Mouse (Mus musculus): Measurements from ENCODE around the gene D10Wsu102e. TPM values are rescaled to one million over a fixed set of nuclear protein-coding genes. Genes with fewer than 3 reads are reported as not detected.

The D10Wsu102e gene
- polyA plus RNA-seq, 1 experiment, result 2.4 TPM

DNA sequence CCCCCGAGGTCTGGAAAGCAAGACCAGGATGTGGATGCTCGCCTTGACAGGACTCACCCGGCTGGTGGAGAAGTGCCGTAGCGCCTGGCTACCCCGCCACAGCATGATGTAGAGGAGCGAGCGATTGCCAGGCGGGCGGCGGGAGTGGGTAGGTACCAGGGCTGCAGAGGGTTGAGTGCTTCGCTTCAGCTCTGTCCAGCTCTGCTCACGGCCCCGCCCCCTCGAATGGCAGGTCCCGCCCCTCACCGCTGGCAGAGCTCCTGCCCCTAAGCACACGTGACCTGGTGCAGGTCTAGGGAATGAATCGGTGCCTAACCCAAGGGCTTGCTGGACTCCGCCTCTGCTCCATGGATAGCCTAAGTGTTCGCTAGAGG is 173.9 kb downstream of the D10Wsu102e start, which contains the start of gene Aldh1l2:
Gene Aldh1l2, minus strand, starts transcription at position 231 of the 374 bp plus-strand sequence.
- under 1% methylated on average over 21 of the region's 21 CpGs for WGBS
- TF ChIP-seq CTCF (IDR thresholded peaks at IDR 0.05; ENCODE audit: insufficient read depth, low read depth, low read length) (no peak), POLR2A (IDR thresholded peaks at IDR 0.05; ENCODE audit: insufficient read depth, low read depth, low read length) (no peak)
- Histone ChIP-seq H3K27ac (ENCODE audit: insufficient read depth, low read depth, low read length) (no peak within 1 kb of the TSS), H3K4me3 (ENCODE audit: insufficient read depth, low read depth, low read length) (peak within 1 kb of the TSS; percentile 49), H3K4me1 (ENCODE audit: control insufficient read depth, insufficient read depth, low read length) (peaks cover 9% of the 10 kb centered on the region; the same call in 1 of the 2 replicates)

DNA sequence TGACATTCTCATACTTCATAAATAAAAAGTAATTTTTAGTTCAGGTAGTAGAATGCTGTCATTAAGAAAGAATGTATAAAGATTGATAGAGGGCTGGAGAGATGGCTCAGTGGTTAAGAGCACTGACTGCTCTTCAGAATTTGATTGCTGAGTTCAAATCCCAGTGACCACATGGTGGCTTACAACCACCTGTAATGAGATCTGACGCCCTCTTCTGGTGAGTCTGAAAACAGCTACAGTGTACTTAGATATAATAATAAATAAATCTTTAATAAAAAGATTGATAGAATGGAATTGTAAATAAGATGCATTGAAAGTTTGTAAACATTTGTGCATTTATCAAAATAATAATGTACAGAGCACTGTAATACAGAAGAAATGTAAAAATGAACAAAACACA is 176.4 kb downstream of the D10Wsu102e start:
- TF ChIP-seq CTCF (IDR thresholded peaks at IDR 0.05; ENCODE audit: insufficient read depth, low read depth, low read length), result no peak
- no peak for TF ChIP-seq POLR2A (IDR thresholded peaks at IDR 0.05; ENCODE audit: insufficient read depth, low read depth, low read length)
- WGBS, result 13% methylated on average over 1 of the region's 1 CpGs
- no peak overlapping the region for H3K4me3 ChIP-seq (ENCODE audit: insufficient read depth, low read depth, low read length)
- peaks cover 9% of the 10 kb centered on the region; the same call in 1 of the 2 replicates for H3K4me1 ChIP-seq (ENCODE audit: control insufficient read depth, insufficient read depth, low read length)
- H3K27ac ChIP-seq (ENCODE audit: insufficient read depth, low read depth, low read length), result no peak overlapping the region

Other genes with a start within 250 kb of the D10Wsu102e start
- not detected in 2 replicates for gene Slc41a2, start 22.3 kb upstream of the D10Wsu102e start, polyA plus RNA-seq (2012; ENCODE audit: insufficient read depth, insufficient read length, low replicate concordance, missing spikeins)
- gene Aldh1l2, start 173.9 kb downstream of the D10Wsu102e start, polyA plus RNA-seq (2012; ENCODE audit: insufficient read depth, insufficient read length, low replicate concordance, missing spikeins), result not detected in 2 replicates
- gene Washc4, start 183.5 kb downstream of the D10Wsu102e start, polyA plus RNA-seq (2012; ENCODE audit: insufficient read depth, insufficient read length, low replicate concordance, missing spikeins), result not detected in 2 replicates

All from olfactory bulb, adult 2 months (tissue).